Mouse (Mus musculus) stomach, embryonic 15.5 days (tissue): Measurements from ENCODE around the gene Kctd13. TPM values are rescaled to one million over a fixed set of nuclear protein-coding genes. Genes with fewer than 3 reads are reported as not detected.

Source experiments
- ATAC-seq: fragments of 200-750 bp; cut with Nextera tagmentation; 2 replicates; pipeline ENCODE4 v1.8.0; 2017; ENCODE audit warnings: low read depth, moderate number of reproducible peaks, moderate TSS enrichment; ENCODE audit not compliant: insufficient read depth, low FRiP score
- H3K27ac ChIP-seq: fragments of 300-500 bp; sonication (generic); 2 replicates; pipeline ENCODE4 v1.5.1; 2015; ENCODE audit warnings: mild to moderate bottlenecking, inconsistent platforms
- H3K27me3 ChIP-seq: fragments of 300-500 bp; sonication (generic); replicated peaks from 2 replicates; pipeline ENCODE4 v1.6.1; 2015; ENCODE audit warnings: inconsistent platforms
- H3K36me3 ChIP-seq: fragments of 300-500 bp; sonication (generic); 2 replicates; pipeline ENCODE4 v1.6.1; 2015; ENCODE audit warnings: inconsistent platforms
- H3K4me1 ChIP-seq: fragments of 300-500 bp; sonication (generic); 2 replicates; pipeline ENCODE4 v1.6.1; 2015; ENCODE audit warnings: inconsistent platforms
- H3K4me2 ChIP-seq: fragments of 300-500 bp; sonication (generic); 2 replicates; pipeline ENCODE4 v1.6.1; 2015; ENCODE audit warnings: mild to moderate bottlenecking, inconsistent platforms
- H3K4me3 ChIP-seq: fragments of 300-500 bp; sonication (generic); replicated peaks from 2 replicates; pipeline ENCODE4 v1.5.1; 2015; ENCODE audit warnings: inconsistent platforms
- H3K9ac ChIP-seq: fragments of 300-500 bp; sonication (generic); 2 replicates; pipeline ENCODE4 v1.6.1; 2015; ENCODE audit warnings: inconsistent platforms
- H3K9me3 ChIP-seq: fragments of 300-500 bp; sonication (generic); 2 replicates; pipeline ENCODE4 v1.6.1; 2016; ENCODE audit warnings: inconsistent platforms
- WGBS: fragments of 180-500 bp; shearing (Covaris S2); methylation state at CpG from one replicate; pipeline ENCODE4 v1.1.7; 2015; 5-methylcytosine and 5-hydroxymethylcytosine counted together
- polyA plus RNA-seq: library from polyadenylated mRNA; unstranded; fragments of >200 nt; fragmentation: Nextera tagmentation; extraction: Ambion mirVana; gene quantifications from 2 replicates; pipeline ENCODE4 v1.2.1, GENCODE M21; 2015

Gene Kctd13
- polyA plus RNA-seq, 1 experiment from 2014 or later: 15.0 TPM

- WGBS: under 1% methylated on average over 21 of the region's 21 CpGs
- Histone ChIP-seq H3K27me3 (peaks cover 27% of the 10 kb centered on the region), H3K9ac (no peak within 1 kb of the TSS), H3K4me3 (peak within 1 kb of the TSS; percentile 51), H3K36me3 (no peaks in the 10 kb centered on the region), H3K9me3 (no peaks in the 10 kb centered on the region), H3K27ac (no peak within 1 kb of the TSS), H3K4me2 (peak within 1 kb of the TSS; percentile 99), H3K4me1 (peaks cover 5% of the 10 kb centered on the region)
- ATAC-seq: peak; percentile 19
Observed at GRCm38 (mm10) chr7:126949403-126949792, 20.7 kb downstream of the Kctd13 start, which contains the start of gene Asphd1. Gene Asphd1, minus strand, starts transcription at chr7:126949582.

DNA sequence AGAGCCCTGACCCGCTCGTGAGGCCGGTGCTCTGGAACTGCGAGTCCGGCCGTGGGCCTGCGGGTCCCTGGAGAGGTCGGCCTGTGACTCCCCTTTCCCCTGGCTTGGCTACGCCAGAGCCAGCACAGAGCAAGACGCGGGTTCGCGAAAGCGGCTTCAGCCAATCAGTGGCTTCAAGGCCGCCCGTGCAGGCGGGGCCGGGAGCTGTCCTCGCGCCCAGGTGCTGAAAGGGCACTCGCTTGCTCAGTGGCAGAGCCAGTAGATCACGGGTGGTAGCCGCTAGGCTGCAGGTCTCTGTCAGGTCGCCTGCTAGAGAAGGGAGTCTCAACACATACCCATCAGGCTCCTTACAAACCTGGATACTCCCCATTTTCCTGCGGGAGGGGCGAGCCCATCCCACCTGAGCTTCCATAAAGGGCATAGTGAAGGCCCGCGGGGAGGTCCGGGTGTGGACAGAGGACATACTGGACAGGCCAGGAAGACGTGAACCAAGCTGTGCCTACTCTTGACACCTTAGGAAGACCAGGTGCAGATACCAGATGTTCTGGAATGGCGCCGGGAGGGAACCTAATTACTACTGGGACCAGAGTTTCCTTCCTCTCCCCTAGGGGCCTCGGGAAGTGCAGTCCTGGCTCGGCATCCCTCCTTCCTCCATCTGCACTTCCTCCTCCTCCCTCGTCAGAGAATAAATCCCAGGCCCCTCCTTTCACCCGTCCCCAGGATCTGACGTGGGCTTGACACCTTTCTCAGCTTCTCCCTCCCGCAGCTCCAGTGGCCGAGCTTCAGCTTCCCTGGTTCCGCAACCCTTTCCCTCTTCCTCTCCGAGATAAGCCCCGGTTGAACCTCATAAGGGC is 21.3 kb downstream of the Kctd13 start, which contains the start of gene Sez6l2:
Gene Sez6l2, plus strand, starts transcription at position 771 of the 854 bp plus-strand sequence.
- no peak within 1 kb of the TSS for H3K27ac ChIP-seq
- H3K27me3 ChIP-seq: peaks cover 27% of the 10 kb centered on the region
- H3K9me3 ChIP-seq: no peaks in the 10 kb centered on the region
- WGBS: under 1% methylated on average over 42 of the region's 42 CpGs
- no peak within 1 kb of the TSS for H3K9ac ChIP-seq
- no peaks in the 10 kb centered on the region for H3K36me3 ChIP-seq
- peak within 1 kb of the TSS; percentile 51 for H3K4me3 ChIP-seq
- peak within 1 kb of the TSS; percentile 99 for H3K4me2 ChIP-seq
- peak; percentile 85 for ATAC-seq
- peaks cover 5% of the 10 kb centered on the region for H3K4me1 ChIP-seq

- peaks cover 27% of the 10 kb centered on the region for H3K27me3 ChIP-seq
- peak overlapping the region; percentile 99 for H3K4me2 ChIP-seq
- H3K27ac ChIP-seq: no peak overlapping the region
- no peaks in the 10 kb centered on the region for H3K9me3 ChIP-seq
- H3K36me3 ChIP-seq: no peaks in the 10 kb centered on the region
- ATAC-seq: no peak
- peaks cover 5% of the 10 kb centered on the region for H3K4me1 ChIP-seq
- H3K4me3 ChIP-seq: peak overlapping the region; percentile 51
- 5% methylated on average over 26 of the region's 26 CpGs for WGBS
- H3K9ac ChIP-seq: no peak overlapping the region
Observed at GRCm38 (mm10) chr7:126950647-126951615, 22.3 kb downstream of the Kctd13 start.

DNA sequence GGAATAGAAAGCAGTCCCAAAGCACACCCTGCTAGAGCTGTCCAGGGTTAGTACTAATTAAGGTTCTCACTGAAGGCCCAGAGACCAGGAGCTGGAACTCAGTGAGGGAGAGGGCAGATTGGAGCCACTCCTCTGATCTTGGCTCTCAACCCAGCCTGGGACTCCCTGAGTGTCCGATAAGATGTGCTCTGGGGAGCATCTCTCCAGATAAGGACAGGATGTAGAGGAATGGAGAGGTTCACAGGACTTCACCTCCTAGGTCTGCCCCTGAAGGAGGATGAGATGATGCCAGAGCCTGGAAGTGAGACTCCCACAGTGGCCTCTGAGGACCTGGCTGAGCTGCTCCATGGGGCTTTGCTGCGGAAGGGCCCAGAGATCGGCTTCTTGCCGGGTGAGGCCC is 23.1 kb downstream of the Kctd13 start:
- H3K36me3 ChIP-seq: no peaks in the 10 kb centered on the region
- no peak overlapping the region for H3K9ac ChIP-seq
- peaks cover 27% of the 10 kb centered on the region for H3K27me3 ChIP-seq
- WGBS: 26% methylated on average over 4 of the region's 4 CpGs
- H3K4me3 ChIP-seq: no peak overlapping the region
- no peak for ATAC-seq
- H3K9me3 ChIP-seq: no peaks in the 10 kb centered on the region
- H3K4me1 ChIP-seq: peaks cover 5% of the 10 kb centered on the region
- H3K27ac ChIP-seq: no peak overlapping the region
- H3K4me2 ChIP-seq: no peak overlapping the region

DNA sequence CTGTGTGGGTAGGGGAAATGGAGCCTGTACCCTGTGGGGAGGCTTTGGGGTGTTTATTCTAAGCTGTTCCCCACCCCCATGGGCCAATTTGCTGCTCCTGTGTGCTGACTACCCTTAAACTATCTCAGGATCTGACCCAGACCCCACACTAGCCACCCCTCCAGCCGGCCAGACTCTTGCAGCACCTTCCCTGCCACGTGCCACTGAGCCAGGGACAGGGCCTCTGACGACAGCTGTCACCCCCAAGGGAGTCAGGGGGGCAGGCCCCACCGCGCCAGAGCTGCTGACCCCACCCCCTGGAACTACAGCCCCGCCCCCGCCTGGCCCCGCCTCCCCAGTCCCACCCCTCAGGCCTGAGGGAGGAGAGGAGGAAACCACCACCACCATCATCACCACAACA is 24.0 kb downstream of the Kctd13 start:
- 1% methylated on average over 8 of the region's 8 CpGs for WGBS
- no peaks in the 10 kb centered on the region for H3K36me3 ChIP-seq
- H3K9me3 ChIP-seq: no peaks in the 10 kb centered on the region
- peaks cover 27% of the 10 kb centered on the region for H3K27me3 ChIP-seq
- no peak for ATAC-seq
- peaks cover 5% of the 10 kb centered on the region for H3K4me1 ChIP-seq
- H3K4me2 ChIP-seq: no peak overlapping the region
- H3K9ac ChIP-seq: no peak overlapping the region
- no peak overlapping the region for H3K27ac ChIP-seq
- no peak overlapping the region for H3K4me3 ChIP-seq

DNA sequence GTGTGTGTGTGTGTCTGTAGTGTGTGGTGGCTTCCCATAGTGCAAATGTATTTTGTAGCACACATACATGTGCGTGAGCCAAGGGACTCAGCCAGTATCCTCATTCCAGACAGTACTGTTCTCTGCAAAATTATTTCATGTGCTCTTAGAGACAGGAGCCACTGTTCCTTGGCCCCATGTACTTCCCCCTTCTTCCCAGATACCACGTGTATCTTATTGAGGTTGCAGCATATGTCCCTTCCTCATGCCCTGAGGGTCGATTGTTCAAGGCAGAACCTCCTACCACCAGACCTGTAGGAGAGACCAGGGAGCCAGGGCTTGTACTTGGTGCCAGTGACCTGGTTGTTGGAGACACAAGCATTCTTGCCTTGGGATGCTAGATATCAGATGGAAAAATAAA is 26.4 kb downstream of the Kctd13 start:
- ATAC-seq: no peak
- H3K27ac ChIP-seq: no peak overlapping the region
- 53% methylated on average over 3 of the region's 3 CpGs for WGBS
- H3K9ac ChIP-seq: no peak overlapping the region
- no peak overlapping the region for H3K4me2 ChIP-seq
- no peak overlapping the region for H3K4me3 ChIP-seq
- peaks cover 25% of the 10 kb centered on the region for H3K27me3 ChIP-seq
- no peaks in the 10 kb centered on the region for H3K4me1 ChIP-seq
- no peaks in the 10 kb centered on the region for H3K9me3 ChIP-seq
- no peaks in the 10 kb centered on the region for H3K36me3 ChIP-seq

DNA sequence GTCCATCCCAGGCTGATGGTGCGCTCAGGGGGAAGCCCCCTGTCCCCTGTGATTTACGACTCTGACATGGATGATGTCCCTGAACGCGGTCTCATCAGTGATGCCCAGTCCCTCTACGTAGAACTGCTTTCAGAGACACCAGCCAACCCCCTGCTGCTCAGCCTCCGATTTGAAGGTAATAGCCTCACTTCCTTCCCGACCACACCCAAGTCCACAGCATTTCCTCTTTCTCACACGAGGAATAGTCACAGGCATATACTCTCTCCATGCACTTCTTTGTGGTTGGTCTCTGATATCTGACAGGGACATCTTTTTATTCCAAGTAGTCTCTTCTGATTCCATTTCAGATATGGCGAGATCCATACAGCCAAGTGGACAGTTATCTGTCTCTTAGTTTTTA is 31.1 kb downstream of the Kctd13 start:
- Histone ChIP-seq H3K27me3 (peaks cover 18% of the 10 kb centered on the region; the same call in 1 of the 2 replicates), H3K4me1 (no peaks in the 10 kb centered on the region), H3K9ac (no peak overlapping the region), H3K36me3 (no peaks in the 10 kb centered on the region), H3K4me2 (no peak overlapping the region), H3K9me3 (no peaks in the 10 kb centered on the region), H3K4me3 (no peak overlapping the region), H3K27ac (no peak overlapping the region)
- ATAC-seq: no peak
- WGBS: 60% methylated on average over 9 of the region's 9 CpGs

GRCm38 (mm10) chr7:126961095-126961494 is 32.4 kb downstream of the Kctd13 start:
- H3K4me1 ChIP-seq: no peaks in the 10 kb centered on the region
- H3K9me3 ChIP-seq: no peaks in the 10 kb centered on the region
- 83% methylated on average over 5 of the region's 5 CpGs for WGBS
- no peak overlapping the region for H3K9ac ChIP-seq
- H3K36me3 ChIP-seq: no peaks in the 10 kb centered on the region
- no peak overlapping the region for H3K27ac ChIP-seq
- H3K4me2 ChIP-seq: no peak overlapping the region
- no peak overlapping the region for H3K4me3 ChIP-seq
- no peak for ATAC-seq
- H3K27me3 ChIP-seq: peaks cover 18% of the 10 kb centered on the region; the same call in 1 of the 2 replicates

GRCm38 (mm10) chr7:126961965-126962364 is 33.3 kb downstream of the Kctd13 start:
- Histone ChIP-seq H3K4me1 (no peaks in the 10 kb centered on the region), H3K9me3 (no peaks in the 10 kb centered on the region), H3K36me3 (no peaks in the 10 kb centered on the region), H3K4me3 (no peak overlapping the region), H3K4me2 (no peak overlapping the region), H3K9ac (no peak overlapping the region), H3K27ac (no peak overlapping the region), H3K27me3 (peaks cover 18% of the 10 kb centered on the region; the same call in 1 of the 2 replicates)
- no peak for ATAC-seq
- WGBS: 81% methylated on average over 4 of the region's 4 CpGs

GRCm38 (mm10) chr7:126963548-126964286 is 35.0 kb downstream of the Kctd13 start:
- H3K4me2 ChIP-seq: no peak overlapping the region

GRCm38 (mm10) chr7:126965568-126965967 is 36.9 kb downstream of the Kctd13 start:
- Histone ChIP-seq H3K27ac (no peak overlapping the region), H3K9ac (no peak overlapping the region), H3K36me3 (no peaks in the 10 kb centered on the region), H3K4me1 (no peaks in the 10 kb centered on the region), H3K4me2 (no peak overlapping the region), H3K27me3 (peaks cover 18% of the 10 kb centered on the region; the same call in 1 of the 2 replicates), H3K4me3 (no peak overlapping the region), H3K9me3 (no peaks in the 10 kb centered on the region)
- no peak for ATAC-seq
- WGBS: 43% methylated on average over 3 of the region's 3 CpGs

More at GRCm38 (mm10) chr7:126963548-126964286, 35.0 kb downstream of the Kctd13 start:
- ATAC-seq: no peak
- no peak overlapping the region for H3K9ac ChIP-seq
- WGBS: 30% methylated on average over 19 of the region's 19 CpGs
- H3K4me1 ChIP-seq: no peaks in the 10 kb centered on the region
- H3K9me3 ChIP-seq: no peaks in the 10 kb centered on the region
- peaks cover 18% of the 10 kb centered on the region; the same call in 1 of the 2 replicates for H3K27me3 ChIP-seq
- no peaks in the 10 kb centered on the region for H3K36me3 ChIP-seq
- no peak overlapping the region for H3K27ac ChIP-seq
- no peak overlapping the region for H3K4me3 ChIP-seq
